Mouse (Mus musculus) hindbrain, embryonic 16.5 days (tissue): ENCODE measurements around the gene Tecpr2. TPM values are rescaled to one million over a fixed set of nuclear protein-coding genes. Genes with fewer than 3 reads are reported as not detected.
A peak's percentile ranks its signal among the peaks of the same experiment; 100 is the strongest.

Source experiments
- ATAC-seq: fragments of 200-750 bp; cut with Nextera tagmentation; 2 replicates; pipeline ENCODE4 v1.8.0; 2017; ENCODE audit warnings: moderate TSS enrichment, moderate library complexity
- H3K27ac ChIP-seq: fragments of 300-500 bp; sonication (generic); 2 replicates; pipeline ENCODE4 v1.5.1; 2014; ENCODE audit warnings: low read depth, mild to moderate bottlenecking, control low read depth, low read length, moderate library complexity
- H3K27me3 ChIP-seq: fragments of 300-500 bp; sonication (generic); replicated peaks from 2 replicates; pipeline ENCODE4 v1.6.1; 2014; ENCODE audit warnings: low read length; ENCODE audit not compliant: control insufficient read depth, insufficient read depth
- H3K36me3 ChIP-seq: fragments of 300-500 bp; sonication (generic); 2 replicates; pipeline ENCODE4 v1.6.1; 2014; ENCODE audit warnings: mild to moderate bottlenecking, low read length, moderate library complexity, mixed read lengths; ENCODE audit not compliant: control insufficient read depth, insufficient read depth
- H3K4me1 ChIP-seq: fragments of 300-500 bp; sonication (generic); 2 replicates; pipeline ENCODE4 v1.6.1; 2014; ENCODE audit warnings: low read depth, low read length; ENCODE audit not compliant: control insufficient read depth, insufficient read depth
- H3K4me2 ChIP-seq: fragments of 300-500 bp; sonication (generic); 2 replicates; pipeline ENCODE4 v1.6.1; 2014; ENCODE audit warnings: mild to moderate bottlenecking, low read length, control low read depth, moderate library complexity
- H3K4me3 ChIP-seq: fragments of 300-500 bp; sonication (generic); 2 replicates; pipeline ENCODE4 v1.5.1; 2014; ENCODE audit warnings: mild to moderate bottlenecking, low read length, control low read depth, moderate library complexity
- H3K9ac ChIP-seq: fragments of 300-500 bp; sonication (generic); 2 replicates; pipeline ENCODE4 v1.6.1; 2014; ENCODE audit warnings: low read depth, mild to moderate bottlenecking, control low read depth, low read length, moderate library complexity
- H3K9me3 ChIP-seq: fragments of 300-500 bp; sonication (generic); 2 replicates; pipeline ENCODE4 v1.6.1; 2014; ENCODE audit warnings: mild to moderate bottlenecking, low read length, moderate library complexity; ENCODE audit not compliant: control insufficient read depth
- WGBS: fragments of 180-500 bp; shearing (Covaris S2); extraction: QIAGEN DNeasy Blood & Tissue Kit; methylation state at CpG from one replicate; pipeline ENCODE4 v1.1.7; 2014; 5-methylcytosine and 5-hydroxymethylcytosine counted together
- polyA plus RNA-seq: library from polyadenylated mRNA; unstranded; fragments of >200 nt; fragmentation: Nextera tagmentation; extraction: Ambion mirVana; gene quantifications from 2 replicates; pipeline ENCODE4 v1.2.1, GENCODE M21; 2015

The Tecpr2 gene
- polyA plus RNA-seq: 5.3 and 7.0 TPM in 2 replicates

- under 1% methylated on average over 70 of the region's 74 CpGs for WGBS
- ATAC-seq: peak; percentile 99
- H3K36me3 ChIP-seq: no peaks in the 10 kb centered on the region
- peaks cover 20% of the 10 kb centered on the region for H3K4me1 ChIP-seq
- no peaks in the 10 kb centered on the region for H3K27me3 ChIP-seq
- H3K27ac ChIP-seq: peak within 1 kb of the TSS; percentile 92
- peak within 1 kb of the TSS; percentile 90 for H3K4me3 ChIP-seq
- H3K9ac ChIP-seq: peak within 1 kb of the TSS; percentile 93
- H3K4me2 ChIP-seq: peak within 1 kb of the TSS; percentile 94
- no peaks in the 10 kb centered on the region for H3K9me3 ChIP-seq
These were observed at the start of gene Tecpr2, which contains the start of gene Cinp for GRCm38 (mm10) chr12:110889036-110890020. Gene Tecpr2 (plus strand): TSS chr12:110889264. Gene Cinp (minus strand): TSS chr12:110889145.

GRCm38 (mm10) chr12:110840348-110841198, 48.5 kb upstream of the Tecpr2 start, which contains the start of gene Mok:
Gene Mok (minus strand): TSS chr12:110840939.
- no peaks in the 10 kb centered on the region for H3K36me3 ChIP-seq
- under 1% methylated on average over 71 of the region's 71 CpGs for WGBS
- peak within 1 kb of the TSS; percentile 84 for H3K4me3 ChIP-seq
- no peaks in the 10 kb centered on the region for H3K9me3 ChIP-seq
- peak; percentile 86 for ATAC-seq
- peak within 1 kb of the TSS; percentile 72 for H3K4me2 ChIP-seq
- H3K4me1 ChIP-seq: peaks cover 9% of the 10 kb centered on the region
- peak within 1 kb of the TSS; percentile 78 for H3K9ac ChIP-seq
- H3K27ac ChIP-seq: peak within 1 kb of the TSS; percentile 83
- peaks cover 5% of the 10 kb centered on the region; the same call in 1 of the 2 replicates for H3K27me3 ChIP-seq

- peaks cover 9% of the 10 kb centered on the region for H3K4me1 ChIP-seq
- no peak for ATAC-seq
- 71% methylated on average over 5 of the region's 5 CpGs for WGBS
- H3K4me3 ChIP-seq: no peak overlapping the region
- peaks cover 12% of the 10 kb centered on the region for H3K27me3 ChIP-seq
- no peak overlapping the region for H3K4me2 ChIP-seq
- no peak overlapping the region for H3K9ac ChIP-seq
- no peaks in the 10 kb centered on the region for H3K36me3 ChIP-seq
- H3K9me3 ChIP-seq: no peaks in the 10 kb centered on the region
- no peak overlapping the region for H3K27ac ChIP-seq
These were observed 47.2 kb upstream of the Tecpr2 start for GRCm38 (mm10) chr12:110841731-110842493.

GRCm38 (mm10) chr12:110843194-110844048, 45.6 kb upstream of the Tecpr2 start:
- H3K36me3 ChIP-seq: no peaks in the 10 kb centered on the region
- ATAC-seq: peak; percentile 24
- H3K4me3 ChIP-seq: peak overlapping the region; percentile 41
- peaks cover 9% of the 10 kb centered on the region for H3K4me1 ChIP-seq
- 20% methylated on average over 32 of the region's 32 CpGs for WGBS
- no peaks in the 10 kb centered on the region for H3K9me3 ChIP-seq
- H3K27me3 ChIP-seq: peaks cover 14% of the 10 kb centered on the region
- peak overlapping the region; percentile 53 for H3K9ac ChIP-seq
- H3K4me2 ChIP-seq: peak overlapping the region; percentile 63
- H3K27ac ChIP-seq: no peak overlapping the region

- Histone ChIP-seq H3K9me3 (no peaks in the 10 kb centered on the region), H3K4me3 (peak overlapping the region; percentile 41), H3K27ac (no peak overlapping the region), H3K27me3 (peaks cover 14% of the 10 kb centered on the region), H3K4me2 (peak overlapping the region; percentile 63), H3K4me1 (peaks cover 10% of the 10 kb centered on the region), H3K9ac (peak overlapping the region; percentile 2), H3K36me3 (no peaks in the 10 kb centered on the region)
- WGBS: 1% methylated on average over 42 of the region's 42 CpGs
- ATAC-seq: no peak
These were observed 44.6 kb upstream of the Tecpr2 start for GRCm38 (mm10) chr12:110844227-110845130.

GRCm38 (mm10) chr12:110845131-110845880, 43.8 kb upstream of the Tecpr2 start:
- WGBS: under 1% methylated on average over 36 of the region's 36 CpGs
- H3K27ac ChIP-seq: no peak overlapping the region
- peaks cover 6% of the 10 kb centered on the region for H3K4me1 ChIP-seq
- H3K27me3 ChIP-seq: peaks cover 14% of the 10 kb centered on the region
- peak overlapping the region; percentile 63 for H3K4me2 ChIP-seq
- ATAC-seq: peak; percentile 77
- peak overlapping the region; percentile 41 for H3K4me3 ChIP-seq
- H3K36me3 ChIP-seq: no peaks in the 10 kb centered on the region
- peak overlapping the region; percentile 29 for H3K9ac ChIP-seq
- H3K9me3 ChIP-seq: no peaks in the 10 kb centered on the region

- Histone ChIP-seq H3K4me2 (peak overlapping the region; percentile 63), H3K9ac (no peak overlapping the region), H3K4me3 (no peak overlapping the region; the same call in 1 of the 2 replicates), H3K36me3 (no peaks in the 10 kb centered on the region), H3K27ac (no peak overlapping the region), H3K4me1 (peaks cover 14% of the 10 kb centered on the region), H3K27me3 (peaks cover 14% of the 10 kb centered on the region), H3K9me3 (no peaks in the 10 kb centered on the region)
- ATAC-seq: no peak
- 71% methylated on average over 6 of the region's 6 CpGs for WGBS
These were observed 42.8 kb upstream of the Tecpr2 start for GRCm38 (mm10) chr12:110846191-110846765.
